Mouse (Mus musculus): ENCODE measurements around the gene R3hdml.

DNA sequence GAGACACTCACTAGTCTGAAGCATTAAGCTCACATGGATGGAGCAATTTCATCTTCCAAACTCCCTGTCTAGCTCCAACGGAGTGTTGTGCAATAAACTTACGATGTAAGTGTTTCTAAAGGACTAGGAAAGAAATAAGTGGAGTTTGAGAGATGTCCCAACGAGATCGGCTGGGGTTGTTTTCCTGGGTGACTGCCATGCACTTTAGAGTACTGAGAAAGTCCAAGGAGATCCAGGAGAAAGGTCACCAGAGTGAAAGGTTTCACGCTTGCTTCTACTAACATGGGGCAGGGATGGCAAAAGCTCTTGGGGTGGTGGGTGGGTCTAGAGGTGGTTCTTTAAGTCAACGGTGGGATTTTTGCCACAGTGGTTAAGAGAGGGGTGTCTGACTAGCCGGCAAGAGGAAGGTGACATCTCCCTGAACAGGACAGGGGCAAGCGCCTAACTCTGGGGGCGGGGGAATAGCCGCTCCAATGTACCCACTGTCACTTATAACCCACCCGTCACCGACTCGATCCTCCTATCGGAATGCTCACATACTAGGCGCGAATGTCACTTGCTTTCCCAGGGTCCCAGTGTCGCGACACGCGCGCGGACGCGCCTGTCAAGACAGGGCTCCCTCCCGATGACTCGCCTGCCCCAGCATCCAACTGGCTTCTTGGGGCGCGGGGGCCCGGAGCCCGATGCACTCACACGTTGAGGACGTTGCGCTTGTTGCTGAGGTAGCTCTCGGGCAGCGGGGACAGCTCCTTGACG lies 20.2 kb upstream of the R3hdml start:
- TF ChIP-seq POLR2A (IDR thresholded peaks at IDR 0.05; ENCODE audit: insufficient read length, low read depth): no peak
- TF ChIP-seq TCF12 (IDR thresholded peaks at IDR 0.05; ENCODE audit: insufficient read depth, poor library complexity, severe bottlenecking): no peak
- TF ChIP-seq USF1 (IDR thresholded peaks at IDR 0.05; ENCODE audit: low read depth): no peak
- no peak for TF ChIP-seq MYOG (IDR thresholded peaks at IDR 0.05; ENCODE audit: control insufficient read depth in 1 of 3, insufficient read depth in 1 of 3, insufficient read length in 2 of 3, low read depth in 2 of 3)
- no peak for TF ChIP-seq MAX (IDR thresholded peaks at IDR 0.05; ENCODE audit: low read depth)
- TF ChIP-seq E2F4 (IDR thresholded peaks at IDR 0.05; ENCODE audit: insufficient read depth): no peak
- no peak for TF ChIP-seq TCF3 (IDR thresholded peaks at IDR 0.05; ENCODE audit: insufficient read length, low read depth)
- no peak for TF ChIP-seq POLR2AphosphoS2 (IDR thresholded peaks at IDR 0.05; ENCODE audit: insufficient read length, low read depth)

Data from myocyte (in vitro differentiated cells).